Mouse (Mus musculus) G1E (cell line): ENCODE measurements around the gene Plxna4. TPM values are rescaled to one million over a fixed set of nuclear protein-coding genes. Genes with fewer than 3 reads are reported as not detected.

ENCODE experiments used
- ATAC-seq: 2 replicates; pipeline ENCODE4 v1.8.0; 2016; ENCODE audit warnings: mild to moderate bottlenecking; ENCODE audit not compliant: insufficient number of reproducible peaks, poor library complexity, low FRiP score, severe bottlenecking; ENCODE audit errors: extremely low read depth
- DNase-seq: peaks from one replicate; pipeline ENCODE4 v3.0.0; 2012; ENCODE audit warnings: low spot score
- H3K27me3 ChIP-seq: 2 replicates; pipeline ENCODE4 v1.6.1; 2012; ENCODE audit warnings: mild to moderate bottlenecking, low read length, inconsistent platforms; ENCODE audit not compliant: insufficient read depth
- H3K36me3 ChIP-seq: replicated peaks from 2 replicates; pipeline ENCODE3; 2012; ENCODE audit warnings: mild to moderate bottlenecking, inconsistent platforms
- H3K4me1 ChIP-seq: 2 replicates; pipeline ENCODE4 v1.6.1; 2012; ENCODE audit warnings: low read depth, low read length, inconsistent platforms, mixed read lengths; ENCODE audit not compliant: insufficient read depth
- H3K4me3 ChIP-seq: 2 replicates; pipeline ENCODE4 v1.5.1; 2012; ENCODE audit warnings: low read depth, mild to moderate bottlenecking, inconsistent platforms, low read length, moderate library complexity, mixed read lengths
- H3K9me3 ChIP-seq: replicated peaks from 2 replicates; pipeline ENCODE4 v1.6.1; 2012; ENCODE audit warnings: inconsistent platforms
- CTCF ChIP-seq: IDR thresholded peaks from 2 replicates; pipeline ENCODE4 v1.5.1; 2012; ENCODE audit warnings: low read depth, low read length, inconsistent platforms, mixed read lengths
- GATA1 ChIP-seq: IDR thresholded peaks from 2 replicates; pipeline ENCODE4 v1.6.1; 2012; ENCODE audit warnings: borderline replicate concordance, low read length, inconsistent platforms, mixed read lengths
- GATA2 ChIP-seq: IDR thresholded peaks from 2 replicates; pipeline ENCODE4 v1.6.1; 2012; ENCODE audit warnings: low read depth, low read length, inconsistent platforms, borderline replicate concordance
- POLR2AphosphoS5 ChIP-seq: IDR thresholded peaks from 2 replicates; pipeline ENCODE4 v1.6.1; 2012; ENCODE audit warnings: low read depth, low read length, inconsistent platforms; ENCODE audit not compliant: insufficient replicate concordance
- TAL1 ChIP-seq: conservative IDR thresholded peaks from 2 replicates; pipeline ENCODE4 v1.6.1; 2012; ENCODE audit warnings: low read depth, low read length, inconsistent platforms, mixed read lengths
- polyA plus RNA-seq: library from polyadenylated mRNA; stranded (reverse); fragments of >175 nt; gene quantifications from 2 replicates; pipeline ENCODE4 v1.2.3, GENCODE M21; 2012
- total RNA-seq, 2 experiments: library from RNA; stranded (forward) in 1 of 2; stranded (reverse) in 1 of 2; fragments of 200-1000 nt in 1 of 2; fragments of >200 nt in 1 of 2; fragmentation: Nextera tagmentation in 1 of 2; gene quantifications; 2 replicates each; pipeline ENCODE4 v1.2.3; 2014 to 2017

Gene Plxna4
- total and polyA plus RNA-seq, 3 experiments = 0.11 TPM; not detected in 2

- H3K36me3 ChIP-seq = no peaks in the 10 kb centered on the region
- H3K4me3 ChIP-seq = no peak overlapping the region
- H3K9me3 ChIP-seq = no peaks in the 10 kb centered on the region
- DNase-seq = no peak
- no peak for ATAC-seq
- H3K4me1 ChIP-seq = no peaks in the 10 kb centered on the region
- no peak for TF ChIP-seq POLR2AphosphoS5
- no peak for TF ChIP-seq GATA1
- no peak for TF ChIP-seq GATA2
- TF ChIP-seq CTCF = no peak
- TF ChIP-seq TAL1 = no peak
- peaks cover under 1% of the 10 kb centered on the region; the same call in 1 of the 2 replicates for H3K27me3 ChIP-seq
Measured at GRCm38 (mm10) chr6:32180012-32180358, 408.0 kb downstream of the Plxna4 start.

GRCm38 (mm10) chr6:32179346-32180011 is 408.5 kb downstream of the Plxna4 start:
- ATAC-seq = no peak
- H3K36me3 ChIP-seq = no peaks in the 10 kb centered on the region

GRCm38 (mm10) chr6:32177905-32178304 is 410.1 kb downstream of the Plxna4 start:
- H3K9me3 ChIP-seq = no peaks in the 10 kb centered on the region
- H3K4me1 ChIP-seq = no peaks in the 10 kb centered on the region
- ATAC-seq (no peak), DNase-seq (no peak)
- H3K27me3 ChIP-seq = peaks cover 2% of the 10 kb centered on the region; the same call in 1 of the 2 replicates
- no peaks in the 10 kb centered on the region for H3K36me3 ChIP-seq
- H3K4me3 ChIP-seq = no peak overlapping the region
- TF ChIP-seq POLR2AphosphoS5 (no peak), GATA2 (no peak), GATA1 (no peak), TAL1 (no peak), CTCF (no peak)

More at GRCm38 (mm10) chr6:32179346-32180011, 408.5 kb downstream of the Plxna4 start:
- TF ChIP-seq GATA2 = no peak
- TF ChIP-seq GATA1 = no peak
- TF ChIP-seq CTCF = no peak
- no peak for TF ChIP-seq TAL1
- no peak for TF ChIP-seq POLR2AphosphoS5
- Histone ChIP-seq H3K4me3 (no peak overlapping the region), H3K4me1 (no peaks in the 10 kb centered on the region), H3K9me3 (no peaks in the 10 kb centered on the region), H3K27me3 (peaks cover 2% of the 10 kb centered on the region; the same call in 1 of the 2 replicates)
- no peak for DNase-seq

- Histone ChIP-seq H3K36me3 (no peaks in the 10 kb centered on the region), H3K4me3 (no peak overlapping the region), H3K27me3 (no peaks in the 10 kb centered on the region), H3K9me3 (no peaks in the 10 kb centered on the region), H3K4me1 (no peaks in the 10 kb centered on the region)
- no peak for ATAC-seq
- no peak for TF ChIP-seq POLR2AphosphoS5
- TF ChIP-seq CTCF = no peak
- TF ChIP-seq GATA2 = no peak
- TF ChIP-seq TAL1 = no peak
- TF ChIP-seq GATA1 = no peak
- no peak for DNase-seq
Measured at GRCm38 (mm10) chr6:32167725-32168124, 420.3 kb downstream of the Plxna4 start.

GRCm38 (mm10) chr6:32160370-32160769 is 427.6 kb downstream of the Plxna4 start:
- Histone ChIP-seq H3K9me3 (no peaks in the 10 kb centered on the region), H3K4me1 (no peaks in the 10 kb centered on the region), H3K27me3 (no peaks in the 10 kb centered on the region), H3K4me3 (no peak overlapping the region), H3K36me3 (no peaks in the 10 kb centered on the region)
- no peak for DNase-seq
- TF ChIP-seq GATA2 (no peak), GATA1 (no peak), POLR2AphosphoS5 (no peak), TAL1 (no peak), CTCF (no peak)
- no peak for ATAC-seq

- Histone ChIP-seq H3K9me3 (no peaks in the 10 kb centered on the region), H3K36me3 (no peaks in the 10 kb centered on the region), H3K4me3 (no peak overlapping the region), H3K4me1 (no peaks in the 10 kb centered on the region), H3K27me3 (no peaks in the 10 kb centered on the region)
- TF ChIP-seq GATA1 = no peak
- no peak for TF ChIP-seq POLR2AphosphoS5
- TF ChIP-seq TAL1 = no peak
- no peak for TF ChIP-seq GATA2
- TF ChIP-seq CTCF = no peak
- no peak for DNase-seq
- ATAC-seq = no peak
Measured at GRCm38 (mm10) chr6:32159931-32160330, 428.1 kb downstream of the Plxna4 start.
